Mouse (Mus musculus) embryonic fibroblast, embryonic 13.5 days (primary cell): ENCODE measurements around the gene Primpol.

Experiments used
- CTCF ChIP-seq: IDR thresholded peaks from 2 replicates; pipeline ENCODE4 v1.5.1; 2011; ENCODE audit warnings: mild to moderate bottlenecking, control low read depth, low read length, moderate library complexity, borderline replicate concordance; ENCODE audit not compliant: insufficient read depth
- POLR2A ChIP-seq: IDR thresholded peaks from 2 replicates; pipeline ENCODE4 v1.6.1; 2011; ENCODE audit warnings: low read depth, mild to moderate bottlenecking, control low read depth, low read length, moderate library complexity

- TF ChIP-seq POLR2A (no peak), CTCF (no peak)
These were observed 54.7 kb downstream of the Primpol start for GRCm38 (mm10) chr8:46562333-46562732.
